Comparison of ENCODE assay signal across 30 mouse cellular contexts in the genomic region with DNA sequence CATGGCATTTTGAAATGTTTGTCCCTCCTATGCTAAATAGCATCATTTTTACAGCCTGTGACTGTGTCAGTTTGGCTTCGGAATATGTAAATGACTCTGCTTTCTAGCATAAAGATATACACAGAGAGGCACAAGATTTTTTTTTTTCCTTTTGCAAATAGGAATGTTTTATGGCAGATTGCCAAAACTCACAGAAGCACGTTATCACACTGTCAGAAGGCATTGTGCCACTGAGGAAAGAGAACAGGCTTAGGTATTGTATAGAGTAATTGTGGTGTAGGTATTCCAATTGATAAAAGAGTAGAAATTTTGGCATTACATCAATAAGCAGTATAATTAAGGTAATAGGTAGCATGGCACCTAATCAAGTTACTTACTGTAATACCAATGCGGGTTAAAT.
DNase-seq lines count a peak whose midpoint lies in the region; ATAC-seq and TF ChIP-seq lines count a peak whose summit lies in the region.
"Had no signal": no experiment of that assay in that cellular context is flagged by ENCODE, and none has a peak within 500 bp of the region (broad histone marks: within the 10 kb centered on the region; RNA-seq: fewer than 3 reads in every experiment).

No protein-coding gene starts in this region.

- H3K4me3 ChIP-seq in forebrain, embryonic 12.5 days (replicated peaks) = no peak overlapping the region
- H3K4me3 ChIP-seq in forebrain, embryonic 11.5 days (ENCODE audit: low read depth, low read length) = no peak overlapping the region
- no peak overlapping the region for H3K4me3 ChIP-seq in midbrain, embryonic 14.5 days (replicated peaks; ENCODE audit: low read depth, low read length)
- H3K4me3 ChIP-seq in midbrain, embryonic 10.5 days = no peak overlapping the region
- H3K4me3 ChIP-seq in forebrain, embryonic 15.5 days = no peak overlapping the region
- H3K4me3 ChIP-seq in intestine, embryonic 16.5 days (ENCODE audit: low read length) = no peak overlapping the region
- H3K4me3 ChIP-seq: embryonic facial prominence, embryonic 13.5 days; erythroblast, embryonic 14.5 days; heart, embryonic 10.5 days; heart, embryonic 15.5 days; hindbrain, embryonic 12.5 days; layer of hippocampus, adult 2 months; left cerebral cortex, adult 2 months; limb, embryonic 12.5 days; megakaryocyte, embryonic 14.5 days; midbrain, embryonic 15.5 days; myocyte; neural tube, embryonic 12.5 days had no signal

- H3K27ac ChIP-seq in forebrain, embryonic 12.5 days = no peak overlapping the region
- no peak overlapping the region for H3K27ac ChIP-seq in forebrain, embryonic 11.5 days (ENCODE audit: low read depth, low read length)
- no peak overlapping the region for H3K27ac ChIP-seq in midbrain, embryonic 14.5 days (replicated peaks; ENCODE audit: low read depth, low read length)
- no peak overlapping the region for H3K27ac ChIP-seq in midbrain, embryonic 10.5 days (replicated peaks)
- H3K27ac ChIP-seq in forebrain, embryonic 15.5 days (replicated peaks) = no peak overlapping the region
- H3K27ac ChIP-seq in intestine, embryonic 16.5 days (ENCODE audit: low read length) = no peak overlapping the region
- H3K27ac ChIP-seq: embryonic facial prominence, embryonic 13.5 days; heart, embryonic 10.5 days; heart, embryonic 15.5 days; hindbrain, embryonic 12.5 days; layer of hippocampus, adult 2 months; left cerebral cortex, adult 2 months; limb, embryonic 12.5 days; midbrain, embryonic 15.5 days; neural tube, embryonic 12.5 days had no signal

- no peak for TF ChIP-seq POLR2A in brain, embryonic 14.5 days (IDR thresholded peaks at IDR 0.05; ENCODE audit: borderline replicate concordance, extremely low read depth, insufficient read depth, insufficient read length, poor library complexity, severe bottlenecking)

- peak; percentile 55; the same call in 1 of the 2 replicates for ATAC-seq in forebrain, embryonic 12.5 days (ENCODE audit: low FRiP score)
- ATAC-seq in forebrain, embryonic 11.5 days (replicated peaks; ENCODE audit: low FRiP score) = no peak
- peak; percentile 34; the same call in 1 of the 2 replicates for ATAC-seq in midbrain, embryonic 14.5 days (ENCODE audit: low FRiP score, low TSS enrichment)
- ATAC-seq in forebrain, embryonic 15.5 days (replicated peaks) = peak; percentile 92
- no peak for ATAC-seq in intestine, embryonic 16.5 days
- ATAC-seq: inflammation-experienced regulatory T-cells, adult 6 months; midbrain, embryonic 15.5 days had no signal

- H3K9ac ChIP-seq in forebrain, embryonic 12.5 days = no peak overlapping the region
- no peak overlapping the region for H3K9ac ChIP-seq in forebrain, embryonic 11.5 days (ENCODE audit: low read length)
- no peak overlapping the region for H3K9ac ChIP-seq in midbrain, embryonic 14.5 days (replicated peaks; ENCODE audit: low read length)
- H3K9ac ChIP-seq in forebrain, embryonic 15.5 days (replicated peaks) = no peak overlapping the region
- H3K9ac ChIP-seq in intestine, embryonic 16.5 days (ENCODE audit: low read depth, low read length) = no peak overlapping the region
- H3K9ac ChIP-seq: embryonic facial prominence, embryonic 13.5 days; heart, embryonic 15.5 days; hindbrain, embryonic 12.5 days; limb, embryonic 12.5 days; midbrain, embryonic 15.5 days; neural tube, embryonic 12.5 days had no signal

- H3K4me2 ChIP-seq in forebrain, embryonic 12.5 days = no peak overlapping the region
- no peak overlapping the region for H3K4me2 ChIP-seq in forebrain, embryonic 11.5 days (ENCODE audit: low read depth, low read length, severe bottlenecking)
- H3K4me2 ChIP-seq in midbrain, embryonic 14.5 days (ENCODE audit: low read length) = no peak overlapping the region
- H3K4me2 ChIP-seq in forebrain, embryonic 15.5 days (replicated peaks) = no peak overlapping the region
- no peak overlapping the region for H3K4me2 ChIP-seq in intestine, embryonic 16.5 days (ENCODE audit: low read depth, low read length)
- H3K4me2 ChIP-seq: embryonic facial prominence, embryonic 13.5 days; heart, embryonic 15.5 days; hindbrain, embryonic 12.5 days; limb, embryonic 12.5 days; midbrain, embryonic 15.5 days; neural tube, embryonic 12.5 days had no signal

- H3K36me3 ChIP-seq in forebrain, embryonic 12.5 days (replicated peaks) = no peaks in the 10 kb centered on the region
- H3K36me3 ChIP-seq in forebrain, embryonic 11.5 days (ENCODE audit: control insufficient read depth, insufficient read depth, low read length) = no peaks in the 10 kb centered on the region
- H3K36me3 ChIP-seq in midbrain, embryonic 14.5 days (ENCODE audit: control insufficient read depth, insufficient read depth, low read length) = no peaks in the 10 kb centered on the region
- no peaks in the 10 kb centered on the region for H3K36me3 ChIP-seq in midbrain, embryonic 10.5 days
- no peaks in the 10 kb centered on the region for H3K36me3 ChIP-seq in forebrain, embryonic 15.5 days
- no peaks in the 10 kb centered on the region for H3K36me3 ChIP-seq in intestine, embryonic 16.5 days (ENCODE audit: control insufficient read depth, insufficient read depth, low read length)
- H3K36me3 ChIP-seq: embryonic facial prominence, embryonic 13.5 days; heart, embryonic 10.5 days; heart, embryonic 15.5 days; hindbrain, embryonic 12.5 days; limb, embryonic 12.5 days; midbrain, embryonic 15.5 days; neural tube, embryonic 12.5 days had no signal

- no peak for TF ChIP-seq CTCF in brain, embryonic 14.5 days (IDR thresholded peaks at IDR 0.05; ENCODE audit: borderline replicate concordance, extremely low read depth, insufficient read depth, insufficient read length)

- no peaks in the 10 kb centered on the region for H3K4me1 ChIP-seq in forebrain, embryonic 12.5 days
- no peaks in the 10 kb centered on the region for H3K4me1 ChIP-seq in forebrain, embryonic 11.5 days (replicated peaks; ENCODE audit: control insufficient read depth, insufficient read depth, low read length)
- 0 out of 2 replicates have a peak, but pooled peaks cover 2% of the 10 kb centered on the region for H3K4me1 ChIP-seq in midbrain, embryonic 14.5 days (ENCODE audit: control insufficient read depth, insufficient read depth, low read length)
- no peaks in the 10 kb centered on the region for H3K4me1 ChIP-seq in midbrain, embryonic 10.5 days
- peaks cover 5% of the 10 kb centered on the region for H3K4me1 ChIP-seq in forebrain, embryonic 15.5 days
- no peaks in the 10 kb centered on the region for H3K4me1 ChIP-seq in intestine, embryonic 16.5 days (ENCODE audit: control insufficient read depth, insufficient read depth, low read length)
- H3K4me1 ChIP-seq: embryonic facial prominence, embryonic 13.5 days; heart, embryonic 10.5 days; hindbrain, embryonic 12.5 days; limb, embryonic 12.5 days; megakaryocyte, embryonic 14.5 days; neural tube, embryonic 12.5 days had no signal

- no peak for DNase-seq in forebrain, embryonic 11.5 days (ENCODE audit: low spot score)
- DNase-seq in midbrain, embryonic 14.5 days = peak; percentile 70
- no peak for DNase-seq in midbrain, embryonic 10.5 days (ENCODE audit: low spot score)
- peak; percentile 86 for DNase-seq in brain, embryonic 14.5 days (ENCODE audit: low read depth)
- no peak for DNase-seq in thymus, postnatal 0 days (ENCODE audit: low spot score)
- DNase-seq: adrenal gland, postnatal 14 days; cerebellum, adult 8-10 months; cerebellum, postnatal 36 days; gastrocnemius, postnatal 25 days; heart, adult 11 months; kidney, adult 18-20 months; kidney, postnatal 36 days; lung, postnatal 36 days; thymus, postnatal 14 days had no signal

- no peaks in the 10 kb centered on the region for H3K9me3 ChIP-seq in forebrain, embryonic 12.5 days
- no peaks in the 10 kb centered on the region for H3K9me3 ChIP-seq in forebrain, embryonic 11.5 days (ENCODE audit: control insufficient read depth, low read length)
- no peaks in the 10 kb centered on the region for H3K9me3 ChIP-seq in midbrain, embryonic 14.5 days (ENCODE audit: control insufficient read depth, low read length)
- H3K9me3 ChIP-seq in midbrain, embryonic 10.5 days (replicated peaks) = no peaks in the 10 kb centered on the region
- H3K9me3 ChIP-seq in forebrain, embryonic 15.5 days = no peaks in the 10 kb centered on the region
- H3K9me3 ChIP-seq in intestine, embryonic 16.5 days (ENCODE audit: control insufficient read depth, low read length) = no peaks in the 10 kb centered on the region
- H3K9me3 ChIP-seq: embryonic facial prominence, embryonic 13.5 days; heart, embryonic 10.5 days; heart, embryonic 15.5 days; hindbrain, embryonic 12.5 days; limb, embryonic 12.5 days; megakaryocyte, embryonic 14.5 days; midbrain, embryonic 15.5 days; neural tube, embryonic 12.5 days had no signal

- WGBS in forebrain, embryonic 12.5 days = 58% methylated on average over 3 of the region's 3 CpGs
- WGBS in forebrain, embryonic 11.5 days = 67% methylated on average over 3 of the region's 3 CpGs
- 45% methylated on average over 3 of the region's 3 CpGs for WGBS in midbrain, embryonic 14.5 days
- WGBS in midbrain, embryonic 10.5 days = 93% methylated on average over 3 of the region's 3 CpGs
- WGBS in forebrain, embryonic 15.5 days = 14% methylated on average over 3 of the region's 3 CpGs
- 53% methylated on average over 3 of the region's 3 CpGs for WGBS in intestine, embryonic 16.5 days

- H3K27me3 ChIP-seq in forebrain, embryonic 12.5 days = no peaks in the 10 kb centered on the region
- H3K27me3 ChIP-seq in forebrain, embryonic 11.5 days (ENCODE audit: control insufficient read depth, insufficient read depth, low read length) = no peaks in the 10 kb centered on the region
- no peaks in the 10 kb centered on the region for H3K27me3 ChIP-seq in midbrain, embryonic 14.5 days (ENCODE audit: control insufficient read depth, insufficient read depth, low read length)
- no peaks in the 10 kb centered on the region for H3K27me3 ChIP-seq in midbrain, embryonic 10.5 days (ENCODE audit: low read depth, poor library complexity, severe bottlenecking)
- no peaks in the 10 kb centered on the region for H3K27me3 ChIP-seq in forebrain, embryonic 15.5 days
- no peaks in the 10 kb centered on the region for H3K27me3 ChIP-seq in intestine, embryonic 16.5 days (replicated peaks; ENCODE audit: control insufficient read depth, insufficient read depth, low read length)
- H3K27me3 ChIP-seq: embryonic facial prominence, embryonic 13.5 days; heart, embryonic 15.5 days; hindbrain, embryonic 12.5 days; limb, embryonic 12.5 days; megakaryocyte, embryonic 14.5 days; midbrain, embryonic 15.5 days; neural tube, embryonic 12.5 days had no signal

Comparison
In these comparisons a context has a peak if more than half of its experiments do, and no peak if none do; other contexts are left out.
1. ATAC-seq: peak in forebrain, embryonic 12.5 days (single experiment), midbrain, embryonic 14.5 days (single experiment) and forebrain, embryonic 15.5 days (single experiment); none in forebrain, embryonic 11.5 days (single experiment) and intestine, embryonic 16.5 days (single experiment).
2. DNase-seq: peak in midbrain, embryonic 14.5 days (single experiment) and brain, embryonic 14.5 days (single experiment); none in forebrain, embryonic 11.5 days (single experiment), midbrain, embryonic 10.5 days (single experiment) and thymus, postnatal 0 days (single experiment).